Mouse (Mus musculus): ENCODE results near the gene Tnfrsf14.

DNA sequence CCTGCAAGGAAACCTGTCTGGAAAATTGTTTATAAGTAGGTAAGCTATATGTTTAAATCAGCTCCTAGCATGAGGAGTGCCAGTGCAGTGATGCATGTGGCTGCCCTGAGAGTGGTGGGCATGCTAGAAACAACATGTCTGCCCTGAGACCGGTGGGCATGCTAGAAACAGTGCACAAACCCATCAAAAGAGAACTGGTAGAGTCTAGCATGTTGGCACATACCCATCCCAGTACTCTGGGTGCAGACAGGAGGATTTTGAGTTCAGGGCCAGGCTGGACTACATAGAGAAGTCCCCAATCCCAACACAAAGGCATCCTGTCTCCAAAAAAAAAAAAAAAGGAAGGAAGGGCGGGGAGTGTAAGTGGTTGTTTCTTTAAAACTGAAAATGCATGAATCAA, 6.4 kb upstream of the Tnfrsf14 start:
- TF ChIP-seq POLR2A (IDR thresholded peaks at IDR 0.05; ENCODE audit: low read depth, low read length) (no peak), CTCF (IDR thresholded peaks at IDR 0.05; ENCODE audit: extremely low read depth, insufficient read length, insufficient replicate concordance, low read depth, low read length) (no peak)
